Mouse (Mus musculus) liver, embryonic 16.5 days (tissue): ENCODE measurements at regions not wholly inside any gene's neighbourhood (a gene's known extent, or its start where the extent isn't known, plus 50 kb on each side); places are given as distances from the start of the nearest gene placed in this dataset.

Experiments
- ATAC-seq: fragments of 200-750 bp; cut with Nextera tagmentation; 2 replicates; pipeline ENCODE4 v1.8.0; 2017; ENCODE audit warnings: low read depth, mild to moderate bottlenecking, moderate number of reproducible peaks, moderate library complexity
- H3K27ac ChIP-seq: fragments of 300-500 bp; sonication (generic); 2 replicates; pipeline ENCODE4 v1.5.1; 2014; ENCODE audit warnings: mild to moderate bottlenecking, low read length
- H3K27me3 ChIP-seq: fragments of 300-500 bp; sonication (generic); 2 replicates; pipeline ENCODE4 v1.6.1; 2014; ENCODE audit warnings: low read depth, low read length, mixed read lengths; ENCODE audit not compliant: control insufficient read depth, insufficient read depth
- H3K36me3 ChIP-seq: fragments of 300-500 bp; sonication (generic); 2 replicates; pipeline ENCODE4 v1.6.1; 2014; ENCODE audit warnings: mild to moderate bottlenecking; ENCODE audit not compliant: control insufficient read depth, insufficient read depth
- H3K4me1 ChIP-seq: fragments of 300-500 bp; sonication (generic); 2 replicates; pipeline ENCODE4 v1.6.1; 2014; ENCODE audit warnings: low read depth, low read length, mixed read lengths; ENCODE audit not compliant: control insufficient read depth
- H3K4me2 ChIP-seq: fragments of 300-500 bp; sonication (generic); 2 replicates; pipeline ENCODE4 v1.6.1; 2014; ENCODE audit warnings: low read depth, low read length, mixed read lengths
- H3K4me3 ChIP-seq: fragments of 300-500 bp; sonication (generic); 2 replicates; pipeline ENCODE4 v1.5.1; 2014; ENCODE audit warnings: low read depth, mild to moderate bottlenecking, low read length
- H3K9ac ChIP-seq: fragments of 300-500 bp; sonication (generic); 2 replicates; pipeline ENCODE4 v1.6.1; 2014; ENCODE audit warnings: low read depth, low read length
- H3K9me3 ChIP-seq: fragments of 300-500 bp; sonication (generic); replicated peaks from 2 replicates; pipeline ENCODE4 v1.6.1; 2016; ENCODE audit warnings: low read length; ENCODE audit not compliant: control insufficient read depth
- WGBS: fragments of 180-500 bp; shearing (Covaris S2); extraction: QIAGEN DNeasy Blood & Tissue Kit; methylation state at CpG from one replicate; pipeline ENCODE4 v1.1.7; 2014; ENCODE audit not compliant: insufficient replicate concordance; 5-methylcytosine and 5-hydroxymethylcytosine counted together

- Histone ChIP-seq H3K27ac (no peak overlapping the region; the same call in 1 of the 2 replicates), H3K4me1 (no peaks in the 10 kb centered on the region; the same call in 1 of the 2 replicates), H3K4me2 (no peak overlapping the region), H3K27me3 (no peaks in the 10 kb centered on the region), H3K9ac (no peak overlapping the region), H3K9me3 (no peaks in the 10 kb centered on the region), H3K36me3 (no peaks in the 10 kb centered on the region), H3K4me3 (no peak overlapping the region)
- ATAC-seq = 0 out of 2 replicates have a peak, but pooled peaks have one; percentile 13
- 11% methylated on average over 3 of the region's 3 CpGs for WGBS
These were observed 255.2 kb downstream of the Mreg start for GRCm38 (mm10) chr1:71956940-71957339.

GRCm38 (mm10) chr1:71955331-71955730 is 256.8 kb downstream of the Mreg start:
- Histone ChIP-seq H3K27me3 (no peaks in the 10 kb centered on the region), H3K27ac (no peak overlapping the region), H3K36me3 (no peaks in the 10 kb centered on the region), H3K4me2 (no peak overlapping the region), H3K9ac (no peak overlapping the region), H3K4me3 (no peak overlapping the region), H3K9me3 (no peaks in the 10 kb centered on the region), H3K4me1 (no peaks in the 10 kb centered on the region; the same call in 1 of the 2 replicates)
- ATAC-seq = no peak

- H3K27me3 ChIP-seq = no peaks in the 10 kb centered on the region
- no peak overlapping the region for H3K27ac ChIP-seq
- H3K4me2 ChIP-seq = no peak overlapping the region
- no peaks in the 10 kb centered on the region for H3K36me3 ChIP-seq
- H3K4me3 ChIP-seq = no peak overlapping the region
- no peak overlapping the region for H3K9ac ChIP-seq
- ATAC-seq = no peak
- no peaks in the 10 kb centered on the region for H3K9me3 ChIP-seq
- H3K4me1 ChIP-seq = no peaks in the 10 kb centered on the region; the same call in 1 of the 2 replicates
- WGBS = 42% methylated on average over 6 of the region's 6 CpGs
These were observed 258.8 kb downstream of the Mreg start for GRCm38 (mm10) chr1:71953292-71953691.

- Histone ChIP-seq H3K9ac (no peak overlapping the region), H3K4me2 (no peak overlapping the region), H3K27me3 (no peaks in the 10 kb centered on the region), H3K36me3 (no peaks in the 10 kb centered on the region), H3K4me1 (no peaks in the 10 kb centered on the region; the same call in 1 of the 2 replicates), H3K9me3 (no peaks in the 10 kb centered on the region), H3K27ac (no peak overlapping the region), H3K4me3 (no peak overlapping the region)
- ATAC-seq = no peak
- 62% methylated on average over 7 of the region's 7 CpGs for WGBS
These were observed 262.6 kb downstream of the Mreg start for GRCm38 (mm10) chr1:71949549-71949948.

- H3K4me3 ChIP-seq = no peak overlapping the region
- H3K27me3 ChIP-seq = no peaks in the 10 kb centered on the region
- no peaks in the 10 kb centered on the region for H3K9me3 ChIP-seq
- H3K4me1 ChIP-seq = no peaks in the 10 kb centered on the region; the same call in 1 of the 2 replicates
- H3K27ac ChIP-seq = no peak overlapping the region
- 85% methylated on average over 4 of the region's 4 CpGs for WGBS
- H3K36me3 ChIP-seq = no peaks in the 10 kb centered on the region
- no peak overlapping the region for H3K9ac ChIP-seq
- ATAC-seq = no peak
- H3K4me2 ChIP-seq = no peak overlapping the region
These were observed 263.4 kb downstream of the Mreg start for GRCm38 (mm10) chr1:71948686-71949085.

GRCm38 (mm10) chr1:71947506-71947905 is 264.6 kb downstream of the Mreg start:
- H3K27me3 ChIP-seq = no peaks in the 10 kb centered on the region
- no peaks in the 10 kb centered on the region for H3K4me1 ChIP-seq
- H3K4me3 ChIP-seq = no peak overlapping the region
- H3K9me3 ChIP-seq = no peaks in the 10 kb centered on the region
- ATAC-seq = no peak
- no peak overlapping the region for H3K4me2 ChIP-seq
- WGBS = 74% methylated on average over 2 of the region's 2 CpGs
- no peaks in the 10 kb centered on the region for H3K36me3 ChIP-seq
- no peak overlapping the region for H3K27ac ChIP-seq
- H3K9ac ChIP-seq = no peak overlapping the region

- H3K27me3 ChIP-seq = no peaks in the 10 kb centered on the region
These were observed 265.2 kb downstream of the Mreg start for GRCm38 (mm10) chr1:71946911-71947310.

GRCm38 (mm10) chr1:71945070-71945469 is 267.0 kb downstream of the Mreg start:
- H3K4me3 ChIP-seq = no peak overlapping the region
- H3K9ac ChIP-seq = no peak overlapping the region
- H3K9me3 ChIP-seq = no peaks in the 10 kb centered on the region
- no peak overlapping the region for H3K27ac ChIP-seq
- ATAC-seq = no peak
- H3K4me1 ChIP-seq = no peaks in the 10 kb centered on the region
- no peaks in the 10 kb centered on the region for H3K27me3 ChIP-seq
- H3K36me3 ChIP-seq = no peaks in the 10 kb centered on the region
- no peak overlapping the region for H3K4me2 ChIP-seq
- 68% methylated on average over 6 of the region's 6 CpGs for WGBS

More at GRCm38 (mm10) chr1:71946911-71947310, 265.2 kb downstream of the Mreg start:
- no peak overlapping the region for H3K4me3 ChIP-seq
- H3K27ac ChIP-seq = no peak overlapping the region
- WGBS = 49% methylated on average over 2 of the region's 2 CpGs
- H3K36me3 ChIP-seq = no peaks in the 10 kb centered on the region
- ATAC-seq = no peak
- no peaks in the 10 kb centered on the region for H3K9me3 ChIP-seq
- H3K4me1 ChIP-seq = no peaks in the 10 kb centered on the region
- H3K9ac ChIP-seq = no peak overlapping the region
- H3K4me2 ChIP-seq = no peak overlapping the region

GRCm38 (mm10) chr1:71944531-71944930 is 267.6 kb downstream of the Mreg start:
- H3K36me3 ChIP-seq = no peaks in the 10 kb centered on the region
- 52% methylated on average over 3 of the region's 3 CpGs for WGBS
- H3K9ac ChIP-seq = no peak overlapping the region
- no peaks in the 10 kb centered on the region for H3K9me3 ChIP-seq
- no peak overlapping the region for H3K4me3 ChIP-seq
- H3K4me2 ChIP-seq = no peak overlapping the region
- no peak for ATAC-seq
- no peaks in the 10 kb centered on the region for H3K27me3 ChIP-seq
- no peak overlapping the region for H3K27ac ChIP-seq
- no peaks in the 10 kb centered on the region for H3K4me1 ChIP-seq
